Mouse (Mus musculus): Measurements from ENCODE around the gene Rprd2. TPM values are rescaled to one million over a fixed set of nuclear protein-coding genes. Genes with fewer than 3 reads are reported as not detected.

The Rprd2 gene
- polyA plus RNA-seq, 1 experiment from 2014 or later, result 27.5 TPM

- no peak overlapping the region for H3K4me2 ChIP-seq (ENCODE audit: low read depth, low read length)
- H3K4me1 ChIP-seq (ENCODE audit: control insufficient read depth, insufficient read depth, low read length), result no peaks in the 10 kb centered on the region
- no peak overlapping the region for H3K4me3 ChIP-seq (ENCODE audit: low read depth, low read length)
- H3K27ac ChIP-seq (ENCODE audit: low read depth, low read length), result no peak overlapping the region
- H3K36me3 ChIP-seq (ENCODE audit: control insufficient read depth, insufficient read depth, low read length), result no peaks in the 10 kb centered on the region
- H3K9me3 ChIP-seq (ENCODE audit: control insufficient read depth, low read length), result no peaks in the 10 kb centered on the region
- H3K27me3 ChIP-seq (ENCODE audit: control insufficient read depth, insufficient read depth, low read length), result no peaks in the 10 kb centered on the region
- ATAC-seq (ENCODE audit: low read depth), result no peak
- H3K9ac ChIP-seq (replicated peaks; ENCODE audit: low read depth, low read length), result no peak overlapping the region
- WGBS, result 87% methylated on average over 2 of the region's 2 CpGs
These were observed 100.5 kb downstream of the Rprd2 start for GRCm38 (mm10) chr3:95718153-95718552.

- Histone ChIP-seq H3K27me3 (ENCODE audit: control insufficient read depth, insufficient read depth, low read length) (no peaks in the 10 kb centered on the region), H3K4me3 (ENCODE audit: low read depth, low read length) (no peak overlapping the region), H3K27ac (ENCODE audit: low read depth, low read length) (no peak overlapping the region), H3K9me3 (ENCODE audit: control insufficient read depth, low read length) (no peaks in the 10 kb centered on the region), H3K4me2 (ENCODE audit: low read depth, low read length) (no peak overlapping the region), H3K4me1 (ENCODE audit: control insufficient read depth, insufficient read depth, low read length) (no peaks in the 10 kb centered on the region), H3K36me3 (ENCODE audit: control insufficient read depth, insufficient read depth, low read length) (no peaks in the 10 kb centered on the region), H3K9ac (replicated peaks; ENCODE audit: low read depth, low read length) (no peak overlapping the region)
- ATAC-seq (ENCODE audit: low read depth), result no peak
- 56% methylated on average over 1 of the region's 1 CpGs for WGBS
These were observed 102.6 kb downstream of the Rprd2 start for GRCm38 (mm10) chr3:95716075-95716474.

Small RNAs within 50 kb of the gene (microRNA-seq; reads per million reads assigned to microRNA genes)
- not detected for gene Mir7014

Other genes starting within 250 kb of the Rprd2 start
- gene Golph3l, start 229.9 kb downstream of the Rprd2 start, polyA plus RNA-seq (2014; fragmentation: Nextera tagmentation; extraction: Ambion mirVana), result 29.5 and 32.4 TPM in 2 replicates
- gene Ensa, start 193.9 kb downstream of the Rprd2 start, polyA plus RNA-seq (2014; fragmentation: Nextera tagmentation; extraction: Ambion mirVana), result 94.2 and 101 TPM in 2 replicates
- 49.0 and 65.6 TPM in 2 replicates for gene Mcl1, start 160.1 kb downstream of the Rprd2 start, polyA plus RNA-seq (2014; fragmentation: Nextera tagmentation; extraction: Ambion mirVana)
- gene Adamtsl4, start 130.9 kb downstream of the Rprd2 start, polyA plus RNA-seq (2014; fragmentation: Nextera tagmentation; extraction: Ambion mirVana), result 0.88 and 1.1 TPM in 2 replicates
- gene Ecm1, start 79.3 kb downstream of the Rprd2 start, polyA plus RNA-seq (2014; fragmentation: Nextera tagmentation; extraction: Ambion mirVana), result 7.7 and 11.3 TPM in 2 replicates
- 47.4 and 47.5 TPM in 2 replicates for gene Tars2, start 58.7 kb downstream of the Rprd2 start, polyA plus RNA-seq (2014; fragmentation: Nextera tagmentation; extraction: Ambion mirVana)
- 29.6 and 38.5 TPM in 2 replicates for gene Prpf3, start 37.0 kb upstream of the Rprd2 start, polyA plus RNA-seq (2014; fragmentation: Nextera tagmentation; extraction: Ambion mirVana)
- 272 and 277 TPM in 2 replicates for gene Mrps21, start 52.7 kb upstream of the Rprd2 start, polyA plus RNA-seq (2014; fragmentation: Nextera tagmentation; extraction: Ambion mirVana)
- gene Ciart, start 63.4 kb upstream of the Rprd2 start, polyA plus RNA-seq (2014; fragmentation: Nextera tagmentation; extraction: Ambion mirVana), result 3.3 and 4.6 TPM in 2 replicates
- gene BC028528, start 73.1 kb upstream of the Rprd2 start, polyA plus RNA-seq (2014; fragmentation: Nextera tagmentation; extraction: Ambion mirVana), result 12.3 and 25.0 TPM in 2 replicates
- 27.3 and 35.4 TPM in 2 replicates for gene Aph1a, start 75.1 kb upstream of the Rprd2 start, polyA plus RNA-seq (2014; fragmentation: Nextera tagmentation; extraction: Ambion mirVana)
- gene Car14, start 85.8 kb upstream of the Rprd2 start, polyA plus RNA-seq (2014; fragmentation: Nextera tagmentation; extraction: Ambion mirVana), result 0.12 and 0.89 TPM in 2 replicates
- gene Anp32e, start 110.4 kb upstream of the Rprd2 start, polyA plus RNA-seq (2014; fragmentation: Nextera tagmentation; extraction: Ambion mirVana), result 36.5 and 55.8 TPM in 2 replicates
- gene Plekho1, start 177.1 kb upstream of the Rprd2 start, polyA plus RNA-seq (2014; fragmentation: Nextera tagmentation; extraction: Ambion mirVana), result 45.5 and 49.2 TPM in 2 replicates
- gene Vps45, start 239.6 kb upstream of the Rprd2 start, polyA plus RNA-seq (2014; fragmentation: Nextera tagmentation; extraction: Ambion mirVana), result 45.6 and 51.0 TPM in 2 replicates

Data from neural tube, embryonic 14.5 days (tissue).